ENCODE assay signal across 15 mouse cellular contexts in the genomic region with DNA sequence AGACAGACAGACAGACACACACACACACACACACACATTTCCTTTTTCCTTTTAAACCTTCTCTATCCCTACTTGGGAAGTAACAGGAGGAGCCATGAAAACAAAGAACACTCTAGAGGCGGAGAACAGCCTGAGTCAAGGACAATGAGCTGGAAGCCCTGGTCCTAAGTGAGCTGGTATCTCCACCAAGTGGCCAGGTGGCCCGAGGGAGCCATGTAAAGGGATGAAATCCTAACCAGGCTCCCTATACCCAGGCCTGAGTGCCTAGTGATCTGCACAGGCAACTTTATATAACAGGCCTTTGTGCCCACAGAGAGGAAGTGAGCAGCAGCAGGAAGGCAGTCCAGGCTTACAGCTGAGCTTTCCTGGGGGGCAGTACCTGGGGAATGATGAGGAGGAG. TPM values are rescaled to one million over a fixed set of nuclear protein-coding genes. Genes with fewer than 3 reads are reported as not detected.
A peak's percentile ranks its signal among the peaks of the same experiment; 100 is the strongest.
DNase-seq lines count a peak whose midpoint lies in the region; ATAC-seq and TF ChIP-seq lines count a peak whose summit lies in the region.
"Had no signal": no experiment of that assay in that cellular context is flagged by ENCODE, and none has a peak within 500 bp of the region (broad histone marks: within the 10 kb centered on the region; RNA-seq: fewer than 3 reads in every experiment).

No protein-coding gene starts in this region.

- H3K4me1 ChIP-seq in liver, embryonic 12.5 days, result peaks cover 77% of the 10 kb centered on the region
- H3K4me1 ChIP-seq in brown adipose tissue, adult 24 weeks (ENCODE audit: control insufficient read depth, insufficient read depth, insufficient read length, low read length), result peaks cover 15% of the 10 kb centered on the region
- H3K4me1 ChIP-seq in small intestine, adult 2 months (ENCODE audit: control insufficient read depth, insufficient read depth, insufficient read length, low read length), result peaks cover 17% of the 10 kb centered on the region; the same call in 1 of the 2 replicates

- no peak overlapping the region for H3K4me3 ChIP-seq in gastrocnemius, adult 2 months
- H3K4me3 ChIP-seq in liver, embryonic 12.5 days, result no peak overlapping the region
- H3K4me3 ChIP-seq in brown adipose tissue, adult 24 weeks (ENCODE audit: insufficient read depth, low read depth, low read length), result no peak overlapping the region
- H3K4me3 ChIP-seq in small intestine, adult 2 months (ENCODE audit: low read depth, low read length), result no peak overlapping the region

- intact Hi-C loops in gastrocnemius, adult 2 months (cut with DNase I), result no loop called here

- 62% methylated on average over 2 of the region's 2 CpGs for WGBS in liver, embryonic 12.5 days (ENCODE audit: insufficient replicate concordance)
- 18% methylated on average over 2 of the region's 2 CpGs for WGBS in small intestine, adult 2 months

- no peaks in the 10 kb centered on the region for H3K9me3 ChIP-seq in liver, embryonic 12.5 days (replicated peaks)

- TF ChIP-seq POLR2A in small intestine, adult 2 months (IDR thresholded peaks at IDR 0.05; ENCODE audit: low read depth, low read length), result no peak

- no peak overlapping the region for H3K4me2 ChIP-seq in liver, embryonic 12.5 days

- H3K36me3 ChIP-seq in liver, embryonic 12.5 days, result peaks cover 48% of the 10 kb centered on the region
- H3K36me3 ChIP-seq in small intestine, adult 2 months (ENCODE audit: control insufficient read depth, insufficient read depth, low read length), result peaks cover 13% of the 10 kb centered on the region

- TF ChIP-seq CTCF in gastrocnemius, adult 2 months (IDR thresholded peaks at IDR 0.05), result no peak
- TF ChIP-seq CTCF in small intestine, adult 2 months (IDR thresholded peaks at IDR 0.05; ENCODE audit: extremely low read depth, insufficient read length, insufficient replicate concordance, low read depth, low read length), result no peak

- H3K27ac ChIP-seq in gastrocnemius, adult 2 months, result peak overlapping the region; percentile 54; the same call in 1 of the 2 replicates
- peak overlapping the region; percentile 98 for H3K27ac ChIP-seq in liver, embryonic 12.5 days
- H3K27ac ChIP-seq in brown adipose tissue, adult 24 weeks (replicated peaks; ENCODE audit: low read depth, low read length), result peak overlapping the region; percentile 4
- peak overlapping the region; percentile 8; the same call in 1 of the 2 replicates for H3K27ac ChIP-seq in small intestine, adult 2 months (ENCODE audit: insufficient read depth, low read depth, low read length)

- no peak overlapping the region for H3K9ac ChIP-seq in liver, embryonic 12.5 days

- H3K27me3 ChIP-seq in liver, embryonic 12.5 days (replicated peaks), result no peaks in the 10 kb centered on the region
- no peaks in the 10 kb centered on the region for H3K27me3 ChIP-seq in small intestine, adult 2 months (ENCODE audit: control insufficient read depth, insufficient read depth, low read length)

- no peak for DNase-seq in gastrocnemius, adult 2 months
- DNase-seq in gastrocnemius, adult 18-20 months (ENCODE audit: low spot score), result no peak
- no peak for DNase-seq in liver
- no peak for DNase-seq in ovary, postnatal 10 days (ENCODE audit: low spot score)
- DNase-seq: cerebellum, adult 9-11 months; embryo, embryonic 11 days; heart, postnatal 14 days; kidney, postnatal 36 days; lung, postnatal 36 days; right cerebral cortex, adult 18-20 months; thymus, adult 2 months had no signal

- no peak for ATAC-seq in liver, embryonic 12.5 days
- ATAC-seq: inflammation-experienced regulatory T-cells, adult 6 months had no signal

RNA-seq across cellular contexts. Expression of a gene that starts 5.1 kb away (rescaled TPM):
- 1 to 10 TPM; 3.9 to 4.9 TPM for total RNA-seq in gastrocnemius, adult 2 months (2021)
- 1 to 10 TPM; 3.2 to 5.9 TPM for total RNA-seq in gastrocnemius, adult 18-20 months (2021)
- 28.6 and 30.5 TPM in 2 replicates for polyA plus RNA-seq in liver, embryonic 12.5 days (2016; fragmentation: Nextera tagmentation; extraction: Ambion mirVana)
- polyA plus RNA-seq in brown adipose tissue, adult 24 weeks (2012; ENCODE audit: insufficient read depth, insufficient read length, missing spikeins), result 4.7 and 16.0 TPM in 2 replicates
- 47.2 and 58.4 TPM in 2 replicates for polyA plus RNA-seq in small intestine, adult 2 months (2012; rRNA removed)

RNA-seq across cellular contexts. Expression of a gene that starts 28.7 kb away (rescaled TPM):
- total RNA-seq in gastrocnemius, adult 2 months (2021), result 1 to 10 TPM in 1 of 2 experiments, under 1 TPM in 1; 0.45 to 1.7 TPM
- total RNA-seq in gastrocnemius, adult 18-20 months (2021), result under 1 TPM in 1 of 2 experiments, not detected in 1; 0.59 TPM
- polyA plus RNA-seq in liver, embryonic 12.5 days (2016; fragmentation: Nextera tagmentation; extraction: Ambion mirVana), result 5.0 and 7.1 TPM in 2 replicates
- polyA plus RNA-seq in brown adipose tissue, adult 24 weeks (2012; ENCODE audit: insufficient read depth, insufficient read length, missing spikeins), result not detected in 2 replicates
- 0.34 and 0.47 TPM in 2 replicates for polyA plus RNA-seq in small intestine, adult 2 months (2012; rRNA removed)

RNA-seq across cellular contexts. Expression of a gene that starts 29.0 kb away (rescaled TPM):
- not detected for total RNA-seq in gastrocnemius, adult 2 months (2021)
- total RNA-seq in gastrocnemius, adult 18-20 months (2021), result not detected
- 40.9 and 44.2 TPM in 2 replicates for polyA plus RNA-seq in liver, embryonic 12.5 days (2016; fragmentation: Nextera tagmentation; extraction: Ambion mirVana)
- not detected in 2 replicates for polyA plus RNA-seq in brown adipose tissue, adult 24 weeks (2012; ENCODE audit: insufficient read depth, insufficient read length, missing spikeins)
- polyA plus RNA-seq in small intestine, adult 2 months (2012; rRNA removed), result 1.7 TPM in 1 of 2 replicates, not detected in the other

RNA-seq across cellular contexts. Expression of a gene that starts 31.7 kb away (rescaled TPM):
- total RNA-seq in gastrocnemius, adult 2 months (2021), result 10 to 100 TPM; 17.7 to 21.1 TPM
- 10 to 100 TPM; 19.5 to 22.6 TPM for total RNA-seq in gastrocnemius, adult 18-20 months (2021)
- polyA plus RNA-seq in liver, embryonic 12.5 days (2016; fragmentation: Nextera tagmentation; extraction: Ambion mirVana), result 59.5 and 62.4 TPM in 2 replicates
- polyA plus RNA-seq in brown adipose tissue, adult 24 weeks (2012; ENCODE audit: insufficient read depth, insufficient read length, missing spikeins), result 21.0 and 31.7 TPM in 2 replicates
- polyA plus RNA-seq in small intestine, adult 2 months (2012; rRNA removed), result 2.2 and 6.7 TPM in 2 replicates

RNA-seq across cellular contexts. Expression of a gene that starts 44.0 kb away (rescaled TPM):
- 100 to 1,000 TPM; 475 to 511 TPM for total RNA-seq in gastrocnemius, adult 2 months (2021)
- 100 to 1,000 TPM; 462 to 552 TPM for total RNA-seq in gastrocnemius, adult 18-20 months (2021)
- 896 and 933 TPM in 2 replicates for polyA plus RNA-seq in liver, embryonic 12.5 days (2016; fragmentation: Nextera tagmentation; extraction: Ambion mirVana)
- 367 and 450 TPM in 2 replicates for polyA plus RNA-seq in brown adipose tissue, adult 24 weeks (2012; ENCODE audit: insufficient read depth, insufficient read length, missing spikeins)
- polyA plus RNA-seq in small intestine, adult 2 months (2012; rRNA removed), result 63.8 and 77.3 TPM in 2 replicates

Comparison
In these comparisons a context has a peak if more than half of its experiments do, and no peak if none do; other contexts are left out.
1. H3K27ac ChIP-seq: peak in every context shown above with its lines; median percentile 98 in liver, embryonic 12.5 days; 54 in gastrocnemius, adult 2 months; 8 in small intestine, adult 2 months; 4 in brown adipose tissue, adult 24 weeks.
2. RNA of a gene that starts 29.0 kb away (polyA plus RNA-seq): 40.9 to 44.2 TPM in liver, embryonic 12.5 days; not detected in brown adipose tissue, adult 24 weeks and 1.7 TPM in small intestine, adult 2 months; every median in the first group is over 10 times any median in the second.